Mouse (Mus musculus) cerebellum, postnatal 10 days (tissue): ENCODE measurements around the gene Stk19.
"Not testable (repeated sequence)": the region's sequence is repeated elsewhere in the genome, so short reads cannot be mapped to it uniquely, and the experiment has no call there.

Experiments
- DNase-seq, 2 experiments: peaks; one replicate each; pipeline ENCODE4 v3.0.0; 2021; ENCODE audit warnings: mixed read lengths in 2 of 2

Stk19 gene

DNA sequence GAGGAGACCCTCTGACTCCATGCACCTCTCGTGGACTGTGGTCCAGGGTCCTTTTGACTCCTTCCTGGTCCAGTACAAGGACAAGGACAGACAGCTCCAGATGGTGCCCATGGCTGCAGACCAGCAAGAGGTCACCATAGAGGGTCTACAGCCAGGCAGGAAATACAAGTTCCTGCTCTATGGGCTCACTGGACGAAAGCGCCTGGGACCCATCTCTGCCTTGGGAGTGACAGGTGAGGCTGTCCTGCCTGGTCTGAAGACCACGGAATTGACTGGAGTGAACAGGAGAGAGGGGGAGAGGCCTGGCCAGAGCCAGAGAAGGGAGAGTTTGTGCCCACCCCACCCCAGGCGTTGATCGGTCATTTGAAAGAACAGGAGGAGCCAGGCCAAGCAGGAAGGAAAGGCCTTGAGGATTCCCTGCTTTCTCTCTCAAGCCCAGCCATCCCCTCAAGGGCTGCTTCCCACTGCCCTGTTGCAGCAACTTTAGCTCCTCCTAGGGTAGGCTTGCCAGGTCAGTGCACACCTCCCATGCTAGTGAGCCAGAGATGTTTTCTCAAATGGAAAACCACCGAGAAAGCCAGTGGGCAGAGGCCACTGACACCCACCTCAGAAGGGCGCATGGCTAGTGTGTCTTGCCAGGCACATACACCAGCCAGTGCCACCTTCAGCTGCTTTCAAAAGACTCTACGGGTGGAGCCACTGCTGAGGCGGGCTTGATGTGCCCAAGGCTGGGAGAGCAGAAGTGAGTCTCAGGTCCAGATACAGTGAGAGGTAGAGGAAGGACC is 39.3 kb downstream of the Stk19 start:
- DNase-seq, result not testable (repeated sequence)

DNA sequence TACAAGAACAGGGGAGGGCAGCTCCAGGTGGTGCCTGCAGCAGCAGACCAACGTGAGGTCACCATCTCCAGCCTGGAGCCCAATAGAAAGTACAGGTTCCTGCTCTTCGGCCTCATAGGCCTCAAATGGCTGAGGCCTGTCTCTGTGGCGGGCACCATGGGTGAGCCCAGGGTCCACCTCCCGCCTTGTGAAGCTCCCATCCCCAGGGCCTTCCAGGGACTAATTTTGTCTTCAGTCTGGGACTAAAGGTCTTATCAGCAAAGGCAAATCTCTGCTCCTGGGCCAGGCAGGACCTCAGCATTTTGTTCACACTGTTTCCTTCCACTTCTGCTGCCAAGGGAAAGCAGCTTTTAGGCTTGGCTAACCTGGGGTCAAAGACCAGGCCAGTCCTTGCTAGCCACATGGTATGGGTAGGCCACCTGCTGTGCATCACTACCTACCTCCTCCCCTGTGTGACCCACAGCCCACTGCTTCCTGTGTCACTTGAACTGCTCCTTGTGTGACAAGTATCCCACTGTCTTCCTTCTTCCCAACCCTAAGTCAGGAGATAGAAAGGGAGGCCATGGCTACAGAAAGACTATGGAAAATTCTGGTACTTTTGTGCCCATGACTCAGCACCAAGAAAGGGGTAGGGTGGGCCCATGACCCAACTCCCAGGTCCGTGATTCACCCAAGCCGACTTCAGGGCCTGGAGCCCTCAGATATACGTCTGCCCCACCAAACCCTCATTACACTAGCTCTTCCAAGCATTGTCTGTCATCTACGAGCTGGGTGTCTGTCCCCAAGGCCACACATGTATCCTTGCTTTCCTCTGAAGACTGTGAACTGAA is 40.2 kb downstream of the Stk19 start:
- no peak for DNase-seq

DNA sequence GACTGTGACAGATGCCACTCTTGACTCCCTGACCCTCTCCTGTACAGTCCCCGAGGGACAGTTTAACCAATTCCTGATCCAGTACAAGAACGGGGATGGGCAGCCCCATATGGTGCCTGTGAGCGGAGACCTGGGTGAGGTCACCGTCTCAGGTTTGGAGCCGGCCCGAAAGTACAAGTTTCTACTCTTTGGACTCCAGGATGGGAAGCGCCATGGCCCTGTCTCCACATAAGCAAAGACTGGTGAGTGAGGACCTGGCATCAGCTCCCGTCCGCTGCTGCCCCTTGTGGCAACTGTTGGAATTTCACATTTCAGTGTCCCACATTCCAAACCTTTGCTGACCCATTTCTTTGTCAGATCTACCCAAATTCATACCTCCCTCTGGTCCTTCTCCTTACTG is 41.1 kb downstream of the Stk19 start:
- peak; percentile 78 to 83 for DNase-seq

DNA sequence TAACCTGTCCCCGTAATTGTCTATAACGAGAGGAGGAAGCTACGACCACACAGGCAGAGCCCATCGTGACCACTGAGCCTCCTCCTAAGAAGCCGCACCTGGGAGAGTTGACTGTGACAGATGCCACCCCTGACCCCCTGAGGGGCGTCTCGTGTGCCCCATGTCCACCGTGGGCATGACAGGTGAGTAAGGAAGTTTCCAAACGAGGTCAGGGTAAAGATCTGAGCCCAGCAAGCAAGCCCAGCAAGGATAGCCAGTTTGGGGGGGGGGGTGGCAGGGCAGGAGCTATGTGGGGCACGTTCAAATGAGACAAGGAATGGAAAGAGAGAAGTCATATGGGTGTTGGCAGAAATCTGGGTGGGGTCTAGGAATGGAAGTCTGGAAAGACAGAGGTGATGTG is 41.7 kb downstream of the Stk19 start:
- DNase-seq, result no peak

DNA sequence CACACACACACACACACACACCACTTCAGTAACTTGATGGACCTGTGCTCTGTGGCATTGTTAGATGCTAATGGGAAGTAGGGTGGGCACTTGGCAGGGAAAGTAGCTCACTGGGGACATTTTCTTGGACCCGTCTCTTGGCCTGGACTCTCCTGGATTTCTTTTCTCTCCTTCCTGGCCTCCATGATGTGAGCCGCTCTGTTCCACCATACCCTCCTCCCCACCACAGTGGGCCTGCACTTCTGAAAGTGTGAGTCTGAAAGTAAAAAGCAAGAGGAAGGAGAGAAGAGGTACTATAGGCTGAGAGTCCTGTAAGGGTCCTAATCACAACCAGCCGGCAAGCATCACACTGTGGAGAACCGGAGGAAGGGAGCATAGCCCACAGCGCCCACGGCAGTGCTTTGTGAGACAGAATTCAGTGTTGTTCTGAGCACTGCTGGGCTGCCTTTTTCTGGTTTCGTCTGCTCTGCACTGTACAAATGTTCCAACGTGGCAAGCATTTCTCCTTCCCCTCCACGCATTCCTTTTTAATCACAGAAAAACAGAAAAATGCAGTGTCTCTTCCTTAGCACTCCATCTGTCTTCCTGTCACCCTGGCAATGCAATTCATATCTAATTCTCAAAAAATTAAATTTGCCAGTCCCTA is 58.9 kb downstream of the Stk19 start:
- DNase-seq, result no peak
